Mouse (Mus musculus) thymus, postnatal 25 days (tissue): ENCODE results near the gene Fam111a.

Source experiments
- DNase-seq: peaks from one replicate; pipeline ENCODE4 v3.0.0; 2022

The Fam111a gene

DNA sequence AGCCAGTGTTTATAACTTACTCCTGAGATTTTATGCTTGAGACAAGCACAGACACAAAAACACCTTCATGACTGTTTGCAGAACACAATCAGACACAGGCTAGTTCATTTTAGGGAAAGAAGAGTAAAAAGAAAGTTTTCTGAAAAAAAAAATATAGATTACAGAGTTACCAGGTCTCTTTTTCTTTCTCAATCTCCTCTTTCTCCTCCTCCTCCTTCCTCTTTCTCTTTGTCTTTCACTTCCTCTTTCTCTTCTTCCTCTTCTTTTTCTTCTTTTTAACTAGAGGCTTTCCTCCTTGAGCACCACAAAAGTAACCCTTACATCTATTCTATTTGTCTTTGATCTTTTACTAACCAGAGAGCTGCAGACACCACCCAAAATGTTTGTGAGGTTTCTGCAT is 18.7 kb downstream of the Fam111a start:
- no peak for DNase-seq

GRCm38 (mm10) chr19:12567011-12567410 is 21.5 kb downstream of the Fam111a start:
- no peak for DNase-seq

DNA sequence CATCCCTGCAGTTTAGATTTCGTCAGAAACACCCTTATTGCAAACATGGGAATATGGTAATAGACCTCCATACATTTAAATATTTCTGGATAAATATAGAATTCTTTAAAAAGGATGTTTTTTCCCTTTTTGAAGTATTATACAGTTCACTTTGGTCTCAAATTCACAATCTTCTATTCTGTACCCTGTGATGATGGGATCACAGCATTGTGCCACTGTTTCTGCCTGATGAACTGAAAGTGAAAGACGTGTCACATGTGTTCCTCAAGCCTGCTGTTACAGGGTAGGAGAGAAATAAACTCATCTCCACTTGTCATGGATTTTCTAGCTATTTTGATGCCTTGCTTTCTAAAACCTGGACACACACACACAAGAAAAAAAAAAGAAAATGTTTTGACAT is 25.3 kb downstream of the Fam111a start:
- no peak for DNase-seq

- DNase-seq: no peak
These were observed 26.1 kb downstream of the Fam111a start for GRCm38 (mm10) chr19:12571687-12572086.

DNA sequence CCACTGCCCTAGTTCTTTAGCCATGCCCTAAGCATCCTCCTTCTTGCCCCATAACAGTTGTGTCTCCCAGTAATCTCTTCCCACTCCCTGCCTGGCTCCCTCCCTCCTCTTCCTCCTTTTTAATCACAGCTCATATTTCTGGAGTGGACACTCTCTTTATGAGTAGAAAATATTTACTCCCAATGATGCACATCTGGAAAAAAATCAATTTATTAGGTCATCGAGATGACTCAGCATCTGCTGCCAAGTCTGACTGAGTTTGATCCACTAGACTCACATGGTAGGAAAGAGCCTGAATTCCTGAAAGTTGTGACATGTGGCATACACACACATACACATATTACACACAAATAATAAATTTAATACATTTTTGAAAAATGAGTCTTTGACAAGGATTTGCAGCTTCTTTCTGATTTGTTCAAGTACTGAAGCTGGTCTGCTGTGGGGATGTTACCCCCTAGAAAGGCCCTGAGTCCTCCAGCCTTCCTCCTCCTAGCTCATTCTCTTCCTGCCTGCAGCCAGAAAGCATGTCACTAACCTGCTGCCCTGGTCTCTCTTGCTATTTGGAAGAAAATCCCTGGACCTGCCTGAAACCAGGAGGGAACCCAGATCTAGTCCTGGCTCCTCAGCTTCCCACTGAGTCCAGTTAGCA is 27.2 kb downstream of the Fam111a start:
- no peak for DNase-seq

GRCm38 (mm10) chr19:12573266-12574011 is 27.9 kb downstream of the Fam111a start:
- peak; percentile 77 for DNase-seq

DNA sequence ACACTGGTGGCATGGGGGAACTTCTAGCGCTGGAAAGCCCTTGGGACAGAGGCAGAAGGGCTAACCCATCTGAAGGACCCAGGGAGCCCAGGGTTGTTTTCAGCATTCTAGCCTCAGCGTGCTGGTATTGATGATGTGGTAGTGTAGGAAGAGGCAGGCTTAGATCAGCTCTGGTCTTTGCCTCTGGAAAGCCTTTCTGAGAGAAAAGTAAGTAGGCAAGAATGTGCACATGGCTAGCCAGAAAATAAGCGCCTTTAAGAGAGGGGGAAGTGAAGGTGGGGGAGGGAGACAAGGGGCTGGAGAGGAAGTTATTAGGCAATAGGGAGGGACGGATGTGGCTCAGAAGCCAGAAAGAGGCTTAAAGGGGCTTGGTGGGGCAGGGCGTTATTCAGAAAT is 28.5 kb downstream of the Fam111a start:
- no peak for DNase-seq

DNA sequence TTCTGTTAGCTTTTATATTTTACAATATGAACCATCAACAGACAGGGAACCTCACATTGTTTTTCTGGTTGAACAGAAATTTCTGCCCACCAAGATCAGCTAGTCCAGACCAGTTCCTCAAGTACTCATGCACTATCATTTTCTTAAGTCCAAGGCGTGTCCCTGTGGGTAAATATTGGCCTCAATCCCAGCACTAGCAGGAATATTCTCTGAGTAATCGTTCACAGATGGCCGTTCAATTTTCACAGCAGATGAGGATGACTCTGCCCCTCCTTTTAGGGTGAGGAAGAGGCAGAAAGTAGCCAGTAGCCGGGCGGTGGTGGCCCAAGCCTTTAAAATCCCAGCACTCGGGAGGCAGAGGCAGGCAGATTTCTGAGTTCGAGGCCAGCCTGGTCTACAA is 29.6 kb downstream of the Fam111a start:
- no peak for DNase-seq

GRCm38 (mm10) chr19:12575514-12575913 is 30.0 kb downstream of the Fam111a start:
- DNase-seq: no peak

GRCm38 (mm10) chr19:12576639-12577038 is 31.1 kb downstream of the Fam111a start:
- no peak for DNase-seq

GRCm38 (mm10) chr19:12585310-12585709 is 39.8 kb downstream of the Fam111a start:
- no peak for DNase-seq

DNA sequence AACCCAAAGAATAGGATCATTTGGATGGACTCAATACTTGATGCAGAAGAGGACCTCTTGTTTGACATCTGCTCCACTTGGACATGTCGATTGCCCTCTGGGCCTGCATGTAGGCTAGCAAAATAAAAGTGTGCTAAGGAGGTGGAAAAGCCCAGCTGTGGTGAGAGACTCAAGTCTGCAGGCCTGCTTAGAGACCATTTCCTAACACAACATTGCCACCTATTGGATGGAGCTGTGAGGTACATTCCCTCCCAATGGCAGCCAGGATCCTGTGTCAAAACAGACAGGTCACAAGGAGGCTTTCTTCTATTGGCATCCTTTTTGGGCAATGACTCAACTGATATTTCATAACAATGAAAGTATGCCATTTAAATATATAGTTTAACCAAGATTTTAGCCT is 46.4 kb downstream of the Fam111a start:
- peak; percentile 77 for DNase-seq

DNA sequence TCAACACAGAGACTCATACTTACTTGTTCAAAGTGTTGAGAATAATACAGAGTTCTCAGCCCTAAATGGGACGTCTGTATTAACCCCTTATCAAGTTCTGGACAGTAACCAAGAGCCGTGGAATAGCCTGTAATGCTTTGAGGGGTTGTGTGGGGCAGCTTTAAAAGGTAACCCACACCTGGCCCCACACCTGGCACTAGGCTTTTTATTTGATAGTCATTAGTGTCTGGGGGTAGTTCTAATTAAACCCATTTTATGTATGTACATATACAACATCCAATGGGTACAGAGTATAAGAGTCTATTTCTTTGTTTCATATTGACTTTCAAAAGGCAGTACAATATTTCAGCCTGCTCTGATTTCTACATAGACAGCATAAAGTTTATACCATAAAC is 49.6 kb downstream of the Fam111a start:
- DNase-seq: no peak

GRCm38 (mm10) chr19:12595530-12596289 is 50.2 kb downstream of the Fam111a start:
- peak; percentile 35 for DNase-seq

DNA sequence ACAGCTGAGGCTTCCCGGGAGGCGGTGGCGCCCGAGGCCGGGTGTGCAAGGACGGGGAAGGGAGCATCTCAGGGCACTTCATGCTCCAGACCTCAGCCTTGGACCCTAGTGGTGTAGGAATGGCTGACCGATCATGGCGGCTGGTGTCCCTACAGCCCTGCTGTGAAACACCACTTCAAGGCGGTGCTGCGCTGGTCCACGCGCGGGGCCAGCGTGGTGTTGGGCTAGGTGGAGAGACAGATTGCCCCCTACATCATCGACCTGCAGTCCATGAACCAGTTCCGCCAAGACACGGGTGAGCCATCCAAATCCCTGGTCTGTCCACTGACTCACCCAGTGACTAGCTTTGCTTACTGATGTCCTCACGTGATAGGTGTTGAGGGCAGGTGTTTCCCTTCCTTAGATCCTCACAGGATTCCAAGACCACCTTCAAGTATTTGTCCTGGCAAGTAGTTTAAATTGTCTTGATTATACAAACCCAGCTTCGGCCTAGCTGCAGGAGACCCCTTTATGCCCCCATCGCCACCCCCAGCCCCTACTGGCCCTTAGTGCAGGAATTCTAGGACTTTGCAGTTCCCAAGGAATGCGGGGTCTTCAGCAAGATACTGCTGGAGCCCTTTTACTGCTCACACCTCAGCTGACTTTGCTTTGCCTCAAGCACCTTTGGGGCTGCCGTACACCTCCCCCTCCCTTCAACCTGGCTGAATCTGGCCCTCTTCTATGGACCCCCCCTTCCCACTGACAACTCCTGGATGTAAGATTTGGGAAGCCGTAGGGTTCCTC is 50.9 kb downstream of the Fam111a start:
- peak; percentile 4 for DNase-seq

GRCm38 (mm10) chr19:12597073-12597405 is 51.5 kb downstream of the Fam111a start:
- no peak for DNase-seq

GRCm38 (mm10) chr19:12598674-12599073 is 53.1 kb downstream of the Fam111a start:
- no peak for DNase-seq

- no peak for DNase-seq
These were observed 54.1 kb downstream of the Fam111a start, which contains the start of gene Gm4952 for GRCm38 (mm10) chr19:12599674-12600073. Gene Gm4952 (plus strand): TSS chr19:12599974.

DNA sequence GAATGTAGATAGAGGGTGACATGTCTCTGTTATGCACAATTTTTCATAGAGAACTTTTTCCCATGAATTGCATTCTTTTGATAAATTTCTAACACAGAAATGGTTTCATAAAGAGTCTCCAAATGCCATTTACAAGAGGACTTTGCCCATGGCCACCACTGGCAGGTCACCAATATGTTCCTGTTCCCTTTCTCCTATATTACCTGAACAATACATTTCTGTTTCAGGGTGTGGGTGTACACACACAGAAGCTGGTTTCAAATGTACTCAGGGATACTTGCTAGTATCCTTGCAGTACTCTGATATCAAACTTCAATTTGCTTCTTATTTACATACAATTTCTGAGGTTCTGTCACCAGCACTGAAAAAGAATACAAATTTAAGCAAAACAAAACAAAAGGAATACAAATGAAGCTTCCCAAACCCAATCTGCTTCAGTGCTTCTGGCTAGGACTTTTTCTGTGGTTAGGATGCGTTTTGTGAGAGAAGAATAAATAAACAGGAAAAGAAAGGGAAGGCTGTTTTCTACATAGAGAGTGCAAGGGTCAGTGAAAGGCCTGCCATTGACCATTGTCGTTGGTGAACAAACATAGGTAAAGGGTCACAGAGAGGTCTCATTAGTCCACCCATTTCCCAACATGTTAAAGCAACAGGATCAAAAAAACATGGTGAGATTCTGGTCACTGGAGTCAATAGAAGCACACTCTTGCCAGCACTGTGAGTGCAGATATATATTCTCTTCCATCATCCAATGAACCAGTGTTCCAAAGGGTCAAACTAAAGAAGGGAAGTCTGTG is 55.3 kb downstream of the Fam111a start:
- DNase-seq: no peak

- DNase-seq: no peak
These were observed 62.8 kb downstream of the Fam111a start for GRCm38 (mm10) chr19:12608336-12608735.

DNA sequence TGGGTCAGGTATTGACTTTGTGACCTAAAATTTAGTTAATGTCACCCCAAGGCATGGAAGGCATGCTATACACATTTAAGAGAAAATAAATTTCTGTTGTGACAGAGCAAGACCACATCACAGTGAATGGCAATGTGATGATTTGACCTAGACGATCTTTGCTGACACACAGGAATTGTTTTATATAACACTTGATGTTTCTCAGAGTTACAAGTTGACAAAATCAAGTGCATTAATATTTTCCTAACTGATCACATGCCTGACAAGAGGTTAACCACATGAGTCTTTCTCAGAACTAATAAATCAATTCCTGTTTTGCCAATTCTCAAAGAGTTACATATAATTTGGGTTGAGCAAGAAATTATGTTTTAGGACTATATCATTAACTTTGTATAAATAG is 68.1 kb downstream of the Fam111a start:
- no peak for DNase-seq

GRCm38 (mm10) chr19:12633176-12633575 is 87.6 kb downstream of the Fam111a start, which contains the start of gene Glyat:
Gene Glyat (plus strand): TSS chr19:12633308.
- DNase-seq: no peak
